Mouse (Mus musculus) thymus, adult 2 months (tissue): Measurements from ENCODE around the gene Baz2a.

Experiments
- CTCF ChIP-seq: fragments of 200-500 bp; IDR thresholded peaks from 2 replicates; pipeline ENCODE4 v1.5.1; 2012; ENCODE audit warnings: mild to moderate bottlenecking, control low read depth, low read length, moderate library complexity, borderline replicate concordance; ENCODE audit not compliant: control insufficient read depth, poor library complexity, insufficient read depth; ENCODE audit errors: extremely low read depth
- POLR2A ChIP-seq: fragments of 200-500 bp; IDR thresholded peaks from 2 replicates; pipeline ENCODE4 v1.6.1; 2012; ENCODE audit warnings: mild to moderate bottlenecking, low read length, control low read depth, moderate library complexity; ENCODE audit not compliant: control insufficient read depth, poor library complexity, insufficient read depth; ENCODE audit errors: extremely low read depth

DNA sequence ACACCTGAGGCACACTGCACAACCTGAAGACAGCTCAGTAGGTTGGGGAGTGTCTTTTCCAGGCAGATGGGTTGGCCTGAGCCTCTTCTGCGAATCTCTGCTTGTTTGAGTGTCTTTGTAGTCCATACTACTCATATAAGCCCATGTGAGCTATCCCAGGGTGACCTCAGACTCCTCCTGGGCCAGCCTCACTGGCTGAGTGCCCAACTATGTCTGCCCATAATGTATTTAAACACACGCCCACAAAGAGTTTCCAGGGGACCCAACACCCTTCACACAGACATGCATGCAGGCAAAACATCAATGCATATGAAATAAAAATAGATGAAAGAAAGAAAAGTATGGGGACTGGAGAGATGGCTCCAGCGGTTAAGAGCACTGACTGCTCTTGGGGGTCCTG, 62.6 kb downstream of the Baz2a start:
- TF ChIP-seq CTCF: no peak
- TF ChIP-seq POLR2A: no peak
